In the genomic region with DNA sequence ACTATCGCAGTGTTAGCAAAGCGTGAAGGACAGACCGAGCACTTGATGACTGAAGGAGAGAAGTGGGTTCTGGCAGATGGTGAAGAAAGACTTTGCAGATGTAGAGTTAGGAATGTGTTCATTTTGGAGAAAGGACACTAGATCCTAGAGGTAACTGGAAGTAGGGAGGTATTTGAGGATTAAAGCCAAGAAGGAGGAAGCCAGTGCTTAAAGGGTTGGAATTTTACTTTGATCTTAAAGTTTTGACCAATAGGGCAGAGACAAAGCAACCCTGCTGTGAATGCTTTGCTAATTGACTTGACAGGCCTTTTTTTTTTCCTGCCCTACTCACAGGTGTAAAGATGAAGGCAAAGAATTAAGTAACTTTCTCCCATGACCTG, we compare ENCODE assay signal across 8 mouse cellular contexts. TPM values are rescaled to one million over a fixed set of nuclear protein-coding genes. Genes with fewer than 3 reads are reported as not detected.
DNase-seq lines count a peak whose midpoint lies in the region; ATAC-seq and TF ChIP-seq lines count a peak whose summit lies in the region.

No protein-coding gene starts in this region.

- TF ChIP-seq CTCF in thymus, adult 2 months (IDR thresholded peaks at IDR 0.05; ENCODE audit: borderline replicate concordance, control insufficient read depth, extremely low read depth, insufficient read depth, low read length, poor library complexity), result no peak

- H3K27ac ChIP-seq in thymus, adult 2 months (ENCODE audit: control insufficient read depth, insufficient read depth, low read length), result no peak overlapping the region
- H3K27ac ChIP-seq in limb, embryonic 15.5 days, result peak overlapping the region; percentile 99

- no peaks in the 10 kb centered on the region for H3K36me3 ChIP-seq in thymus, adult 2 months (ENCODE audit: control insufficient read depth, insufficient read depth, low read length)
- no peaks in the 10 kb centered on the region for H3K36me3 ChIP-seq in limb, embryonic 15.5 days

- peak; percentile 56 for DNase-seq in embryo, embryonic 10 days (ENCODE audit: low spot score)
- no peak for DNase-seq in embryo, embryonic 9.5 days (ENCODE audit: extremely low spot score)
- no peak for DNase-seq in thymus, adult 2 months
- DNase-seq in thymus, postnatal 4 days, result no peak
- no peak for DNase-seq in urinary bladder, postnatal 25 days (ENCODE audit: low spot score)
- no peak for DNase-seq in spleen, adult 18-20 months

- H3K4me1 ChIP-seq in thymus, adult 2 months (replicated peaks; ENCODE audit: control insufficient read depth, insufficient read depth, low read length), result no peaks in the 10 kb centered on the region
- H3K4me1 ChIP-seq in limb, embryonic 15.5 days, result peaks cover 28% of the 10 kb centered on the region

- H3K9ac ChIP-seq in limb, embryonic 15.5 days, result peak overlapping the region; percentile 97

- no peak for ATAC-seq in limb, embryonic 15.5 days (ENCODE audit: insufficient number of reproducible peaks, low FRiP score, low TSS enrichment, low read depth)
- no peak; the same call in 1 of the 2 replicates for ATAC-seq in megakaryocyte progenitor cell, adult 5-6 weeks (replicated peaks; ENCODE audit: poor library complexity)

- no peaks in the 10 kb centered on the region for H3K9me3 ChIP-seq in limb, embryonic 15.5 days

- H3K4me2 ChIP-seq in limb, embryonic 15.5 days, result peak overlapping the region; percentile 71

- H3K4me3 ChIP-seq in thymus, adult 2 months (ENCODE audit: control insufficient read depth, insufficient read depth, low read length), result peak overlapping the region; percentile 95; the same call in 1 of the 2 replicates
- peak overlapping the region; percentile 82 for H3K4me3 ChIP-seq in limb, embryonic 15.5 days

- H3K27me3 ChIP-seq in thymus, adult 2 months (ENCODE audit: control insufficient read depth, insufficient read depth, low read length), result no peaks in the 10 kb centered on the region
- H3K27me3 ChIP-seq in limb, embryonic 15.5 days, result no peaks in the 10 kb centered on the region

- WGBS in thymus, adult 2 months, result under 1% methylated on average over 3 of the region's 3 CpGs
- 2% methylated on average over 3 of the region's 3 CpGs for WGBS in limb, embryonic 15.5 days

- TF ChIP-seq POLR2A in thymus, adult 2 months (IDR thresholded peaks at IDR 0.05; ENCODE audit: control insufficient read depth, extremely low read depth, insufficient read depth, low read length, poor library complexity), result no peak

RNA-seq across cellular contexts. Expression of gene Tdrd3, which starts 1.2 kb away (rescaled TPM):
- polyA plus RNA-seq in thymus, adult 2 months (2012; rRNA removed), result 1.9 and 2.5 TPM in 2 replicates
- polyA plus RNA-seq in limb, embryonic 15.5 days (2015; fragmentation: Nextera tagmentation; extraction: Ambion mirVana), result 29.4 and 32.4 TPM in 2 replicates
- total RNA-seq in megakaryocyte progenitor cell, adult 5-6 weeks (2015), result 32.2 and 46.0 TPM in 2 replicates
- total RNA-seq in megakaryocyte progenitor cell, adult 5-6 weeks (2017), result 29.6 and 38.5 TPM in 2 replicates
